Mouse (Mus musculus) heart, postnatal 10 days (tissue): ENCODE measurements at regions not wholly inside any gene's neighbourhood (a gene's known extent, or its start where the extent isn't known, plus 50 kb on each side); places are given as distances from the start of the nearest gene placed in this dataset.
A peak's percentile ranks its signal among the peaks of the same experiment; 100 is the strongest.

Source experiments
- DNase-seq, 2 experiments: peaks; one replicate each; pipeline ENCODE4 v3.0.0; 2021
- intact Hi-C: fragments of 180-260 bp; cut with DNase I; formaldehyde crosslinking; loops from one replicate; pipeline ENCODE4 v1.15.1; 2025

DNA sequence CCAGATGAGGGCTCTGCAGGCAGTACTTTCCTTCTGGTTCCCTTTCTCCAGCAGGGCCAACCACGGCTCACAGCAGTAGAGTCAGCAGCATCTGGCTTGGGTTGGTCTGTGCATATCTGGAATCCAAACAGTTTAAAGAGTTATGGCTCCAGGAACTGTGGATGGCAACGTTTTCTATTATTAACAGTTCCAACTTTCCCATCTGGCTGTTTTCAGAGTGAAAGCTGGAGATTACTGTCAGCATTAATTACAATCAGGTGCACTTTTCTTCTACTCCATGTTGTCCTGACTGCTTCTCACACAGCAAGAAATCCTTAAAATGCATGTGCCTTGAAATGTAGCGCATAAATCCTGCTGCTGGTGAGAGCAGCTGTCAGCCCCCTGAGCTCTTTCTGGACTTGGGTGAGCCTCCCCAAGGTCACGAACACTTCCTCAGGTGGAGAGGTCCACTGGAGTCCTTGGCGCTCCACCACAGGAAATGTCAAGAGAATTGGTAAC is 250.6 kb upstream of the Gli3 start:
- peak; percentile 20 to 22 for DNase-seq
- intact Hi-C loops: no loop called here

DNA sequence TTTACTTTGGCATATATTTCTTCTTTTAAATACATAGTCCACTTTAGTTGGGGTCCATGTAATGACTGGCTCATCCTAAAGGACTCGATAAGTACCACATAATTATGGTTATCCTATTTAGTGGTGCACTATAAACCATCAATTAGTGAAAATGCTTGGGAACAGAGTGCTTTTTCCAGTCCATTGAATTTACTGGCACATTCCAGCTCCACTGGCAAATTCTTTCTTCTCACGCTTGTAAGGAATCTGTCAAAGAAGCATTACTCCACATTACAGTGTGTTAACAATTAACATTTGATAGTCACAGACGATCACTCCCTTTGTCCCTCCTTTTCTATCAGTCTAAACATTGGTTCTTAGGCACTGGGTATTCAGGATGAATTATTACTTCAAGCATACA is 241.7 kb upstream of the Gli3 start:
- intact Hi-C loops: no loop called here

DNA sequence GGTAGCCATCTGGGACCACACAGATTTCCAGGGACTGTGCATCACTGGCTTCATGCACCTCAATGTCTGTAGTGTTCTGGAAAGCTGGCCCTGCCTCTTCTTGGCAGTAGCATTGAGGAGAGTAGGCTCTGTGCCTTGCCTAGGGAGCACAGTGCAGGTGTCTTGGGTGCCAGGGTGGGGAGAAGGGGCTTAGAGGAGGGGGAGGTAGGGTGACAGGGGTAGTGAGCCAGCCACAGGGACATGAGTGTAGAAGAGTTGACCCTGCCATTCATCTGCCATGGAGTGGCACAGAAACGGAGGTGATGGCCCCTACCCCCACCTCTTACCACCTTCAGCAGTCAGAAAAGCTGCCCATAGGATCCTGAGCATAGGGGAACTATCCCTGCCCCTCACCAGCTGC is 235.4 kb upstream of the Gli3 start:
- intact Hi-C loops: no loop called here
- no peak for DNase-seq

More for the DNA sequence above, 241.7 kb upstream of the Gli3 start:
- no peak for DNase-seq
